Mouse (Mus musculus) small intestine, adult 2 months (tissue): ENCODE data around the gene Ccz1. TPM values are rescaled to one million over a fixed set of nuclear protein-coding genes. Genes with fewer than 3 reads are reported as not detected.

Source experiments
- H3K27ac ChIP-seq: fragments of 200-500 bp; 2 replicates; pipeline ENCODE4 v1.5.1; 2012; ENCODE audit warnings: low read depth, low read length, control low read depth, inconsistent platforms; ENCODE audit not compliant: insufficient read depth
- H3K27me3 ChIP-seq: fragments of 200-500 bp; 2 replicates; pipeline ENCODE4 v1.6.1; 2012; ENCODE audit warnings: mild to moderate bottlenecking, moderate library complexity, low read length, inconsistent platforms; ENCODE audit not compliant: control insufficient read depth, insufficient read depth
- H3K36me3 ChIP-seq: fragments of 200-500 bp; 2 replicates; pipeline ENCODE4 v1.6.1; 2012; ENCODE audit warnings: mild to moderate bottlenecking, low read length, control low read depth, inconsistent platforms; ENCODE audit not compliant: control insufficient read depth, insufficient read depth
- H3K4me1 ChIP-seq: fragments of 200-500 bp; 2 replicates; pipeline ENCODE4 v1.6.1; 2012; ENCODE audit warnings: low read length, inconsistent platforms, mixed read lengths; ENCODE audit not compliant: control insufficient read depth, insufficient read depth, insufficient read length
- H3K4me3 ChIP-seq: fragments of 200-500 bp; 2 replicates; pipeline ENCODE4 v1.5.1; 2012; ENCODE audit warnings: low read depth, mild to moderate bottlenecking, control low read depth, inconsistent platforms, low read length, moderate library complexity
- CTCF ChIP-seq: fragments of 200-500 bp; IDR thresholded peaks from 2 replicates; pipeline ENCODE4 v1.5.1; 2012; ENCODE audit warnings: low read depth, mild to moderate bottlenecking, control low read depth, inconsistent platforms, low read length, moderate library complexity, mixed read lengths; ENCODE audit not compliant: insufficient replicate concordance, insufficient read length; ENCODE audit errors: extremely low read depth
- POLR2A ChIP-seq: fragments of 200-500 bp; IDR thresholded peaks from 2 replicates; pipeline ENCODE4 v1.6.1; 2012; ENCODE audit warnings: low read depth, mild to moderate bottlenecking, control low read depth, inconsistent platforms, low read length, moderate library complexity
- WGBS: fragments of 180-500 bp; shearing (Covaris S2); methylation state at CpG from one replicate; pipeline ENCODE4 v1.1.7; 2018; 5-methylcytosine and 5-hydroxymethylcytosine counted together
- polyA plus RNA-seq: library from polyadenylated mRNA; depleted of rRNA; stranded (reverse); fragments of >200 nt; gene quantifications from 2 replicates; pipeline ENCODE4 v1.2.3, GENCODE M21; 2012

The Ccz1 gene
- polyA plus RNA-seq, 1 experiment, result 4.0 TPM

DNA sequence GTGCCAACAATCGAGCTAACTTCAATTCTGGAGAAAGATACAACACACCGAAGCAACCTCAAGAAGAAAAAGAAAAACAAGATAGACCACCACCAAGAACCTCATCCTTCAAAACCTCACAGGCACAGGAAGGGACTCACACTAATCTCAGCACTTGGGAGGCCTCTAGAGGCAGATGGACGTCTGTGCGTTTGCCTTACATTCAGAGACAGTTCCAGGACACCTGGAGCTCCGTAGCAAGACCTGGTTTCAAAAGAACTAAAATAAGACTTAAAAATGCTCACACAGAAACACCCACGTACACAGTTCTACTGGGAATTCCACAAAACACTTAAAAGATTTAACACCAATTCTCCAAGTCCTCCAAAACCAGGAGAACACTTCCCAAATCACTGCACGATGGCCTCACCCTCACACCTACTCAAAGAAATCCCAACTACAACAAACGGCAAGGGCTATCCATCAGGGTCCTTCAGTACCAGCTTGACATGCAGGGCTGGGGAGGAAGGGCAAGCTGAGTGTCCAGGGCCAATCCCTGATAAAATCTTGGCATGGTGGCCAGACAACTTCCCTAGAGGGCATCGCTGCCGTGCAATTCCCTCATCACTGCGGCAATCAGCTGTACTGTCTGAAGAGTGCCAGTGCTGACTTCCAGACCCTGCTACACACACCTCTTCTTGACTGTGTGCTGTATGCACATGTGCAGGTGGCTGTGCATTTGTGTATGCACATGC lies 19.9 kb downstream of the Ccz1 start:
- H3K4me3 ChIP-seq, result no peak overlapping the region
- TF ChIP-seq CTCF (no peak), POLR2A (no peak)
- H3K27me3 ChIP-seq, result no peaks in the 10 kb centered on the region
- 77% methylated on average over 11 of the region's 11 CpGs for WGBS
- H3K4me1 ChIP-seq, result no peaks in the 10 kb centered on the region
- H3K36me3 ChIP-seq, result peaks cover 79% of the 10 kb centered on the region
- H3K27ac ChIP-seq, result no peak overlapping the region

DNA sequence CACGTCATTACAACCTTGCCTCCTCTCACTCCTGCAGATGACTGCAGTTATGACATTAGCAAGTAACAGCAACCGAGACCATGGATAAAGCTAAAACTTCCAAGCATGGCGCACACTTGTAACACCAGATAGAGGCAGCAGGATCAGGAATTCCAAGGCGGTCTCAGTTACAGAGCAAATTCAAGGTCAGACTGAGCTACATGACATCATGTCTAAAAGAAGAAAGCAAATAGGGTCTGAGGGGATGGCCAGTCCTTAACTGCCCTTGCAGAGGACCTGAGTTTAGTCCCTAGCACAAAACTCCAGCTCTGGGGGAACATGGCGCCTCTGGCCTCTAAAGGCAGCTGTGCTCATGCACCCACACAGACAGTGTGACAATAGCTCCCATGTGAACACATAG lies 20.8 kb downstream of the Ccz1 start:
- Histone ChIP-seq H3K4me1 (no peaks in the 10 kb centered on the region), H3K36me3 (peaks cover 82% of the 10 kb centered on the region), H3K27me3 (no peaks in the 10 kb centered on the region), H3K27ac (no peak overlapping the region), H3K4me3 (no peak overlapping the region)
- TF ChIP-seq POLR2A (no peak), CTCF (no peak)
- WGBS, result 96% methylated on average over 5 of the region's 5 CpGs

DNA sequence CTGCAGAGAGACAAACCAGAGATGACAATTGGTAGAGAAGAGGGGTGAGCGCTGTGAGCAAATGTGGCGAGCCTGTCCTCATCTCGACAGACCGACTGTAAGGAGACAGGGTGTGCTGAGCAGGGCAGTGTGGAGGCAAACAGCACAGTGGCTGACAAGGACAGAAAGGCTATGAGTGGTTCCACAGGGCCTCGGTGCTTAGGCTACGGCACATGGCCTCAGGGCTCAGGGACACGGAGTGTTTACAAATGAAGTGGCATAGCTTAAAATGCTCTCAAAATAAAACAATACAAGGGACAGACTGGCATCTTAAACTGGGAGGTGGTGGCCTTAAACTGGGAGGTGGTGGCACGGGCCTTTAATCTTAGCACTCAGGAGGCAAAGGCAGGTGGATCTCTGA lies 21.4 kb downstream of the Ccz1 start:
- Histone ChIP-seq H3K27ac (no peak overlapping the region), H3K36me3 (peaks cover 84% of the 10 kb centered on the region), H3K27me3 (no peaks in the 10 kb centered on the region), H3K4me1 (no peaks in the 10 kb centered on the region), H3K4me3 (no peak overlapping the region)
- whole genome bisulfite sequencing, result 89% methylated on average over 8 of the region's 8 CpGs
- TF ChIP-seq POLR2A (no peak), CTCF (no peak)

DNA sequence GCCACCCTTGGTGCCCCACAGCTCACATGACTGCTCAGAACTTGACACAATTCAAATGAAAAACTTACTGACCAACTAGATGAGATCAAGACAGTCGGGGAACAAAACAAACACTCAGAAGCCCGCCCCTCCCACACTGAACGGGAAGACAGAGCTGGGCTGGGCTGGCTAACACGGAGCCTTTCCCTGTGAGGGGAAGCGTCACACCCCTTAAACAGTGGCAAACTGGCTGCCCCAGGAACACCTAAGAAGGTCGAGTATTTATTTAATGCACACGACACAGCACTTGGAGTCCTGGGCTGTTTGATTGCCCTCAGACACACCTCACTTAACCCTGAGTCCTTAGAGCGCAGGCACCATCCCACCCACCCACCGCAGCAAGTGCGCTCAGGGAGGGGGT lies 22.0 kb downstream of the Ccz1 start:
- peaks cover 87% of the 10 kb centered on the region for H3K36me3 ChIP-seq
- no peak for TF ChIP-seq POLR2A
- no peak for TF ChIP-seq CTCF

DNA sequence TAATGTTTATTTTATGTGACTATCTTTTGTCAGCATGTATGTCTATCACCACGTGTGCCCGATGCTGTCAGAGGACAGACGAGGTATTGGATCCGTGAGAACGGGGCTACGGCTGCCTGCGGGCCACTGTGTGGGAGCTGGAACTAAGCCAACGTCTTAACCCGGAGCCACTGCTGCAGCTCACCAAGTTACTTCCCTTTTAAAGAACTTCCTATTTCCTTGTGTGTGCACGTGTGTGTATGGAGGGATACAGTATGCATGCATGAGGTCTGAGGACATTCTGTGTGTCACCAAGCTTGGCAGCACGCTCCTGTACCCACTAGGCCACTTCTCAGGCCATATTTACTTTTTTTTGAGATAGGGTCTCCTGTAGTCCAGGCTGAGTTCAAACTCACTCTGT lies 24.6 kb downstream of the Ccz1 start:
- Histone ChIP-seq H3K27me3 (no peaks in the 10 kb centered on the region), H3K4me3 (no peak overlapping the region), H3K27ac (no peak overlapping the region), H3K36me3 (peaks cover 88% of the 10 kb centered on the region), H3K4me1 (no peaks in the 10 kb centered on the region)
- WGBS, result 74% methylated on average over 11 of the region's 11 CpGs
- TF ChIP-seq CTCF (no peak), POLR2A (no peak)

More for the DNA sequence above, 22.0 kb downstream of the Ccz1 start:
- no peaks in the 10 kb centered on the region for H3K27me3 ChIP-seq
- H3K27ac ChIP-seq, result no peak overlapping the region
- no peak overlapping the region for H3K4me3 ChIP-seq
- WGBS, result 69% methylated on average over 10 of the region's 10 CpGs
- H3K4me1 ChIP-seq, result no peaks in the 10 kb centered on the region

DNA sequence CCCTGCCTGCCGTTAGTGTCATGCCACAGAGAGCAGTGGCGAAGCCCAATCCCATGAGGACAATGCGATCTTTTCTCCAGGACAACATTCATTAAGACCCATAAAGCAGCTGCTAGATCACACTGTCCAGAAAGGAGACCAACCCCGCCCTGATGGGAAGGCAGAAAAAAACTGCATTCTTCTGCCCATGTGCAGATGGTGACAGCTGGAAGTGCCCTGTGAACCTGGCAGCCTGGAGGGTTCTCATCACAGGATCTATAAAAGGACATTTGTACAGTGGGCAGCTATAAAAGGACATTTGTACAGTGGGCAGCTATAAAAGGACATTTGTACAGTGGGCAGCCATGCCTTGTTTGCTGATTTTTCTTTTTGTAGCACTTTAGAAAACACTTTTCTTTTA lies 25.6 kb downstream of the Ccz1 start:
- peaks cover 87% of the 10 kb centered on the region for H3K36me3 ChIP-seq
- H3K27ac ChIP-seq, result no peak overlapping the region
- no peaks in the 10 kb centered on the region for H3K4me1 ChIP-seq
- H3K4me3 ChIP-seq, result no peak overlapping the region
- 93% methylated on average over 4 of the region's 4 CpGs for WGBS
- no peak for TF ChIP-seq CTCF
- no peak for TF ChIP-seq POLR2A
- H3K27me3 ChIP-seq, result no peaks in the 10 kb centered on the region

DNA sequence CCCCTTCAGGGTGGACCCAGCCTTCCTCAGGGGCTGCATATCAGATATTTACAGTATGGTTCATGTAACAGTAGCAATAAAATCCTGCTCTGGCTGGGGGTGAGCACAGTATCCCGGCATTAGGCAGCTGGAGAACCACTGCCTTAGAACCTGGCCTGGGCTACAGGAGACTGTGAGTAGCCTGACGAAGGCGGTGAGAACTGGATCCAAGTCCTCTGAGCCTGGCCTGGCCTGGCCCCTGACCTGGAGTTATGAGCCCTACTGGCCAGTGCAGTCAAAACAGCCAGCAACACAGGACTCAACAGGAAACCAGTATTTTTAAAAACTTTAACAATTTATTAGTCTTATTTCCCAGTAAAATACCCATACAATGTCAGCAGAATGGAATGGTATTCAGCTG lies 27.1 kb downstream of the Ccz1 start:
- no peak for TF ChIP-seq POLR2A
- no peak for TF ChIP-seq CTCF

More for the DNA sequence above, 27.1 kb downstream of the Ccz1 start:
- Histone ChIP-seq H3K27me3 (no peaks in the 10 kb centered on the region), H3K4me3 (no peak overlapping the region), H3K36me3 (peaks cover 78% of the 10 kb centered on the region), H3K4me1 (peaks cover 3% of the 10 kb centered on the region; the same call in 1 of the 2 replicates), H3K27ac (no peak overlapping the region)
- WGBS, result 96% methylated on average over 3 of the region's 3 CpGs
